Mouse (Mus musculus): Measurements from ENCODE around the gene Wscd1. TPM values are rescaled to one million over a fixed set of nuclear protein-coding genes. Genes with fewer than 3 reads are reported as not detected.

Gene Wscd1
- not detected for polyA plus RNA-seq (2012; fragmentation: generic; extraction: Trizol)

DNA sequence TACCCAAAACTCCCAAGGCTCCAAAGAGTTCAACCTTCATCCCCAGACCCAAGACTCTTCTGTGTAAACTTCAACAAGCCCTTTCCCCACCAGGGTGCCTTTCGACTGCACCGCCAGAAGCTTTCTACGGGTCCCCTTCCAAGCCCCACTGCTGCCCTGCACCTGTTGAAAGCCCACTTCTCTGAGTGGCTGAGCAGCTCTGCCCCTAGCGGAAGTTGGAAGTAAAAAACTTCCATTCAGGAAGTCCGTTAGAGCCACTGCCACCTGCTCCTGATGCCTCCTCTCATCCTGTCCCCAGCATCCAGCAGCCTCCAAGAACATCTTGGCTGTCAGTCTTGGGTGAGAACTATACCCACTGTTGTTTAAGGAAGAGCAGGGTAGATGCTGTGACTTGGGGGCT lies at the start of gene Wscd1:
Gene Wscd1 (plus strand): TSS at position 250 of the 400 bp plus-strand sequence.

All from C3H10T1/2 (cell line).